Mouse (Mus musculus): Measurements from ENCODE around the gene Ano1. TPM values are rescaled to one million over a fixed set of nuclear protein-coding genes. Genes with fewer than 3 reads are reported as not detected.

Ano1 gene
- total and polyA plus RNA-seq, 3 experiments: 0.04 TPM; not detected in 2

GRCm38 (mm10) chr7:144764013-144764412 is 12.2 kb upstream of the Ano1 start:
- no peaks in the 10 kb centered on the region for H3K79me2 ChIP-seq (ENCODE audit: control insufficient read depth, insufficient read depth, low read length, poor library complexity)
- no peak overlapping the region for H3K9ac ChIP-seq (ENCODE audit: control insufficient read depth, low read depth, low read length, poor library complexity, severe bottlenecking)
- no peak for DNase-seq (ENCODE audit: low read depth, low spot score)
- H3K27ac ChIP-seq (ENCODE audit: control insufficient read depth, low read depth, low read length): no peak overlapping the region
- no peaks in the 10 kb centered on the region for H3K9me3 ChIP-seq (replicated peaks; ENCODE audit: insufficient read depth, low read length)
- TF ChIP-seq ELF1 (IDR thresholded peaks at IDR 0.05; ENCODE audit: low read depth, low read length): no peak
- H3K27me3 ChIP-seq (ENCODE audit: control insufficient read depth in 1 of 2, insufficient read depth in 2 of 2, low read length in 2 of 2): no peaks in the 10 kb centered on the region
- no peaks in the 10 kb centered on the region for H3K4me1 ChIP-seq (ENCODE audit: control insufficient read depth in 1 of 2, insufficient read depth in 2 of 2, low read length in 2 of 2)
- H3K36me3 ChIP-seq (ENCODE audit: control insufficient read depth in 1 of 2, insufficient read depth in 2 of 2, low read length in 2 of 2): no peaks in the 10 kb centered on the region
- H3K4me3 ChIP-seq (ENCODE audit: control insufficient read depth in 1 of 2, insufficient read depth in 1 of 2, low read depth in 2 of 2, low read length in 2 of 2): no peak overlapping the region

- Histone ChIP-seq H3K36me3 (ENCODE audit: control insufficient read depth in 1 of 2, insufficient read depth in 2 of 2, low read length in 2 of 2) (no peaks in the 10 kb centered on the region), H3K79me2 (ENCODE audit: control insufficient read depth, insufficient read depth, low read length, poor library complexity) (no peaks in the 10 kb centered on the region), H3K4me3 (ENCODE audit: control insufficient read depth in 1 of 2, insufficient read depth in 1 of 2, low read depth in 2 of 2, low read length in 2 of 2) (no peak overlapping the region), H3K4me1 (ENCODE audit: control insufficient read depth in 1 of 2, insufficient read depth in 2 of 2, low read length in 2 of 2) (no peaks in the 10 kb centered on the region), H3K9ac (ENCODE audit: control insufficient read depth, low read depth, low read length, poor library complexity, severe bottlenecking) (no peak overlapping the region), H3K27ac (ENCODE audit: control insufficient read depth, low read depth, low read length) (no peak overlapping the region), H3K9me3 (replicated peaks; ENCODE audit: insufficient read depth, low read length) (no peaks in the 10 kb centered on the region), H3K27me3 (ENCODE audit: control insufficient read depth in 1 of 2, insufficient read depth in 2 of 2, low read length in 2 of 2) (no peaks in the 10 kb centered on the region)
- TF ChIP-seq TCF12 (IDR thresholded peaks at IDR 0.05; ENCODE audit: low read depth, low read length) (no peak), USF2 (IDR thresholded peaks at IDR 0.05; ENCODE audit: borderline replicate concordance in 1 of 2, insufficient read depth in 1 of 2, low read depth in 1 of 2, low read length in 2 of 2) (no peak), EP300 (IDR thresholded peaks at IDR 0.05; ENCODE audit: low read depth in 1 of 2, low read length in 2 of 2) (no peak), ZMIZ1 (IDR thresholded peaks at IDR 0.05; ENCODE audit: low read depth, low read length) (no peak), NELFE (IDR thresholded peaks at IDR 0.05; ENCODE audit: low read depth, low read length) (no peak), POLR2AphosphoS5 (IDR thresholded peaks at IDR 0.05; ENCODE audit: borderline replicate concordance, low read depth, low read length) (no peak), POLR2AphosphoS2 (IDR thresholded peaks at IDR 0.05; ENCODE audit: low read length) (no peak), ELF1 (IDR thresholded peaks at IDR 0.05; ENCODE audit: low read depth, low read length) (no peak), KAT2A (conservative IDR thresholded peaks at IDR 0.05; ENCODE audit: low read depth, low read length) (no peak), USF1 (IDR thresholded peaks at IDR 0.05; ENCODE audit: low read depth, low read length) (no peak), SIN3A (IDR thresholded peaks at IDR 0.05; ENCODE audit: low read length) (no peak), MAZ (IDR thresholded peaks at IDR 0.05; ENCODE audit: low read depth, low read length) (no peak)
- no peak for DNase-seq (ENCODE audit: low read depth, low spot score)
Measured at GRCm38 (mm10) chr7:144762496-144763235, 10.9 kb upstream of the Ano1 start.

- Histone ChIP-seq H3K4me3 (ENCODE audit: control insufficient read depth in 1 of 2, insufficient read depth in 1 of 2, low read depth in 2 of 2, low read length in 2 of 2) (no peak overlapping the region), H3K4me1 (ENCODE audit: control insufficient read depth in 1 of 2, insufficient read depth in 2 of 2, low read length in 2 of 2) (peaks cover 0 to 3% of the 10 kb centered on the region in 2 experiments; a peak in 1 of 4 replicates), H3K36me3 (ENCODE audit: control insufficient read depth in 1 of 2, insufficient read depth in 2 of 2, low read length in 2 of 2) (no peaks in the 10 kb centered on the region), H3K27me3 (ENCODE audit: control insufficient read depth in 1 of 2, insufficient read depth in 2 of 2, low read length in 2 of 2) (no peaks in the 10 kb centered on the region), H3K9ac (ENCODE audit: control insufficient read depth, low read depth, low read length, poor library complexity, severe bottlenecking) (no peak overlapping the region), H3K79me2 (ENCODE audit: control insufficient read depth, insufficient read depth, low read length, poor library complexity) (no peaks in the 10 kb centered on the region), H3K27ac (ENCODE audit: control insufficient read depth, low read depth, low read length) (no peak overlapping the region), H3K9me3 (replicated peaks; ENCODE audit: insufficient read depth, low read length) (no peaks in the 10 kb centered on the region)
- no peak for DNase-seq (ENCODE audit: low read depth, low spot score)
- no peak for TF ChIP-seq USF2 (IDR thresholded peaks at IDR 0.05; ENCODE audit: borderline replicate concordance in 1 of 2, insufficient read depth in 1 of 2, low read depth in 1 of 2, low read length in 2 of 2)
- no peak for TF ChIP-seq ZMIZ1 (IDR thresholded peaks at IDR 0.05; ENCODE audit: low read depth, low read length)
- TF ChIP-seq UBTF (IDR thresholded peaks at IDR 0.05; ENCODE audit: borderline replicate concordance, insufficient read depth, low read depth, low read length): no peak
- TF ChIP-seq KAT2A (conservative IDR thresholded peaks at IDR 0.05; ENCODE audit: low read depth, low read length): no peak
- TF ChIP-seq NELFE (IDR thresholded peaks at IDR 0.05; ENCODE audit: low read depth, low read length): no peak
- no peak for TF ChIP-seq ZNF384 (IDR thresholded peaks at IDR 0.05; ENCODE audit: low read depth, low read length)
- TF ChIP-seq MYC (IDR thresholded peaks at IDR 0.05; ENCODE audit: low read depth, low read length): no peak
- TF ChIP-seq CHD1 (IDR thresholded peaks at IDR 0.05; ENCODE audit: low read depth, low read length): no peak
- TF ChIP-seq GABPA (IDR thresholded peaks at IDR 0.05; ENCODE audit: low read depth, low read length): no peak
- no peak for TF ChIP-seq RCOR1 (IDR thresholded peaks at IDR 0.05; ENCODE audit: low read depth, low read length)
- no peak for TF ChIP-seq CTCF (IDR thresholded peaks at IDR 0.05 in 2 of 3, conservative IDR thresholded peaks at IDR 0.05 in 1 of 3; ENCODE audit: control insufficient read depth in 1 of 3, insufficient read depth in 1 of 3, low read depth in 2 of 3, low read length in 3 of 3, poor library complexity in 1 of 3, severe bottlenecking in 1 of 3)
- no peak for TF ChIP-seq JUND (IDR thresholded peaks at IDR 0.05; ENCODE audit: low read depth, low read length)
- no peak for TF ChIP-seq SMC3 (IDR thresholded peaks at IDR 0.05; ENCODE audit: low read depth, low read length)
- TF ChIP-seq RAD21 (IDR thresholded peaks at IDR 0.05; ENCODE audit: low read depth, low read length): no peak
- TF ChIP-seq POLR2A (IDR thresholded peaks at IDR 0.05; ENCODE audit: control insufficient read depth in 1 of 2, insufficient read depth in 1 of 2, low read depth in 1 of 2, low read length in 2 of 2, poor library complexity in 1 of 2): no peak
- TF ChIP-seq NRF1 (IDR thresholded peaks at IDR 0.05; ENCODE audit: insufficient read depth, low read depth, low read length, poor library complexity, severe bottlenecking): no peak
Measured at GRCm38 (mm10) chr7:144760228-144760627, 8.5 kb upstream of the Ano1 start.
